Mouse (Mus musculus) liver (tissue): Measurements from ENCODE around the gene Lgi1.

Source experiments
- DNase-seq: peaks from one replicate; pipeline ENCODE4 v3.0.0-alpha.2; 2020; ENCODE audit warnings: mixed read lengths

Lgi1 gene

DNA sequence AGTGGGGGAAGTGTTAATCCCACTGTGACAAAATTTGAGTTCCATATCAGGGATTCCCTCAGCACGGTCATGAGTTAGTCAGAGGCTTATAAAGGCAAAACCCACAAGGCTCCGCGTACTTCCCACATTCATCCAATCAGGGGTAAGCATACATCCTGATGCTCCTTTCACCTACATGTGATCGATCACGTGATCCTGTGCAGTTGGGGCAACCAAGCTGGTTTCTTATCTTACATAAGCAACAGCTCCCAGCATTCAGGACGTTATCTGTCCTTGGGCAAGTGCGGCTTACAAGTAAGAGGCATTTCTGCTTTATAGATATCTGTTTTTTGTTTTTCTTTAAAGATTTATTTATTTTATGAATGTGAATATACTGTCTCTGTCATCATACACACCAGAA is 63.7 kb downstream of the Lgi1 start:
- no peak for DNase-seq

DNA sequence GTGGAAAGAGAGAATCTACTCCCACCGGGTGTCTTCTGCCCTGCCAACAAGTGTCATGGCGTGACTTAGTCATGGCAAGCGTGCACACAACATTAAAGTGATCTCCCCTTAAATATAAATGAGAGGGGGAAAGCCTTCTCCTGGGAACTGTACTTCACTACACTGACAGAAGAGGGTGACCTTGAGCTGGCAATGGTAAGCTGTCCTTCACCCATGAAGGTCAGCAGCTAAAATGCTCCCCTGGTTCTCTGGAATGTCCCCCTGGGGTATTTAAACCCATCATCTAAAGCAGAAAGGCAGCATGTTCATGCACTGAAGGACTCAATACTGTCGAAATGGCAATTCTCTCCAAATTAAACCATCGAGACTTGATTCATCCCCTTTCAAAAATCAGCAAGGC is 64.9 kb downstream of the Lgi1 start:
- no peak for DNase-seq

DNA sequence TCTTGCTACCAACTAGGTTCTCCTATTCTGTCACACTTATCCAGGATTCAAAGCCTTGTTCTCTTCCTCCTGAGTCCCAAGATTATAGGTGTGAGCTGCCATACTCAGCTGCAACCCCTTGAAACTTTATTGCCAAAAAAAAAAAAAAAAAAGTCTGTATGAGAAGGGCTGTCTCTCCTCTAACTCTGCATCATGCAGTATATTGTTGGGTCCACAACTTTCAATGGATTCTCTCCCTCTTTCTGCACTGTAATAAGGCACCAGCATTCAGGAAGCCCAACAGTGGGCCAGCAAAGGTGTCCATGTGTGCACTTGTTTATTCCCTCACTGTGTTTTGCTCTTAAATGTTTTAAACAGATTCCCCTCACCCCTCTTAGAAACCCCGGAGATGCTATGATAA is 66.7 kb downstream of the Lgi1 start:
- no peak for DNase-seq

DNA sequence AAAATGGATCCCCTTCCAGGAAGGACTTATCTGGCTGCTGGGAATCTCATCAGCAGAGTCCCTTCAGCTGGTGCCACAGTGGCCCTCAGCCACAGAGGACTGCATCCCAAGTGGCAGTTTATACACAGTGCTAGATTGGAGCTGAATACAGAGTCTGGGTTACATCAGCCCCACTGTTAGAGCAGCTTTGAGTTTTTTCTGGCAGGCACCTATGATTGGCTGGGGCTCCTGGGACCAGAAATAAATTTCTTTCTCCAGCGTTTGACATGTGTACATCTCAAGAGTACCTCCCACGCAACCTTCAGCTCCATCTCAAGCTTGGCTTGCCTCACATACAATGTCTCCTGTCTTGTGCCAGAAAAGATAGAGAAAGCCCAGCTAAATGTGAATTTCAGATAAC is 67.9 kb downstream of the Lgi1 start:
- DNase-seq: no peak

DNA sequence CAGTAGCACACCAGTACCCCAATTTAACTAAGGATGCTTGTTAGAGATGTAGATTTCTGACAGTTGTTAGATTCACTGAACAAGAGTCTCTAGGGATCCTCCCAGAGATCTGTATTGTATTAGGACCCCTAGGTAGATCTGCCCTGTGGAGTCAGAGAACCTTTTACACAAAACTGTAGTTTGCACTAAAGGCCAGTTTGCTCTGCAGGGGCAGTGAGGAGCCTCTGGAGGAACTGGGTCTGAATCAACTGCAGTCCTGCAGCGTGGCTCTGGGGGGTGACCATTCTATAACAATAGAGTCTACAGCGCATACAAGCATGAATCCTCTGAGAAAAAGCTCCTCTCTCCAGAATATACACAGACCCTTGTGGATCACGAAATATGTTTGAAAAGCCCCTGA is 68.5 kb downstream of the Lgi1 start:
- DNase-seq: no peak

DNA sequence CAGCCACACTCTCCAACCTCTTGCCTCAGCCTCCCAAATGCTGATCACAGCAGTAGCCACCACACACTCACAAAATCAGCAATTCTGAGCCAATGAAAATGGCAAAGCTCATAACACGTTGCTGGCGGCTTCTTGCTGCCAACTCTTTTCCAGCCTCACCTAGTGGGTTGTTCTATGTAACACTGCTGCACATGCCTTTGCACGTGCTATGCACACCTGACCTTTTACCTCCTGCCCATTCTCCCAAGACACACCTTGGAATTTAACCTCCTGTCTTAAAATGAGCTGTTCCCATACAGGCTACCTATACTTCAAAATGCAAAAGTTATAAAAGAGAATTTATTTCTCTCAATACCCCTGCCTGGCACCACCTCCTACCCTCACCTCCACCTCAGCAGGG is 72.2 kb downstream of the Lgi1 start:
- DNase-seq: no peak

DNA sequence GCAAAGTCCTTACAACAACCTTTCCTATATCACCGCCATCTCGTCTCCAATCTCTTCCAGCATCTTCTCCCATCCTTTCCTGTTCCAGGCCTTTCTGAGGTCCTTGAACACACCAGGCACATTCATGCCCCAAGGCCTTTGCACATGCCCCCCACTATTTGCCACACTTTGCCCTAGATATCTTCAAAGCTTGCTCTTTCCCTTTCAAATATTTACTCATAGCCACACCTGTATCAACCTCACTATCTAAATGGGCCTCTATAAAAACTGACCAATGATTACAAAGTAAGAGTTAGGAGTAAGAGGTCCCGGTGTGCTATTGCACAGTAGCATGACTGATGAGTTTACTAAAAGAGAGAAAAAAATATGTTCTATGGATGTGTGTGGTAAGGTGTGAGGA is 73.0 kb downstream of the Lgi1 start:
- no peak for DNase-seq

DNA sequence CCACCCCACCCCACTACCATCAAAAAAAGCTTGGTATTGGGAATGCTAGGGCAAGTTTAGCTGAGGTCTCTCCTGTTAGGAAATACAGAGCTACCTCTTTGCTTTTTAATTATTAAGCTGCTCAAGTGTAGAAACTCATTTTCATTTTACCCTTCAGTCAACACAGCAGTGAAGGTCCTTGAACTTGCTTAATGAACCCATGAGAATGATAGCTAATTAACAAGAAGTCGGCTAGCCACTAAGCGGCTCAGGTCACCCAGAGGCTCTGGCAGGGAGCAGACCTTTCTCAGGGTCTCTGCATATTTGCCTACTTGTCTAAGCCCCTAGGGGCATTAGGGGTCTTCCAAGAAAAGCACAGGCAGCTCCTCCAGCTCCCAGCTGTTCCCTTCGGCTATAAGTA is 75.4 kb downstream of the Lgi1 start:
- DNase-seq: no peak

DNA sequence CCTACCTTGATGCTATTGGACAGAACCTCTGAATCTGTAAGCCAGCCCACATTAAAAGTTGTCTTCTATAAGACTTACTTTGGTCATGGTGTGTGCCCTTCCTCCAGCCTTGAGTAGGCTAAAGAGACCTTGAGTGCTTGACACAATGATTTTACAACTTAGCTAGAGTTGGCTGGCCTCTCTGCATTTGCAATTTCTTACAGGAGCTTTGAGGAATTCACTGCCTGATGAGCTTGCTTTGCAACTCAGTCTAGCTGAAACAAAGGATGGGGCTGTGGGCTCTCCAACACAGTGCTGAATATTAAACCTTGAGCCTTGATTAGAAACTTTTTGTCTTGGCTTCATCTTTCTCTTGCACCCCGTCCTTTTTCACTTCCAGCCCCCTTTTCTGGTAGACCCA is 78.9 kb downstream of the Lgi1 start:
- DNase-seq: no peak

DNA sequence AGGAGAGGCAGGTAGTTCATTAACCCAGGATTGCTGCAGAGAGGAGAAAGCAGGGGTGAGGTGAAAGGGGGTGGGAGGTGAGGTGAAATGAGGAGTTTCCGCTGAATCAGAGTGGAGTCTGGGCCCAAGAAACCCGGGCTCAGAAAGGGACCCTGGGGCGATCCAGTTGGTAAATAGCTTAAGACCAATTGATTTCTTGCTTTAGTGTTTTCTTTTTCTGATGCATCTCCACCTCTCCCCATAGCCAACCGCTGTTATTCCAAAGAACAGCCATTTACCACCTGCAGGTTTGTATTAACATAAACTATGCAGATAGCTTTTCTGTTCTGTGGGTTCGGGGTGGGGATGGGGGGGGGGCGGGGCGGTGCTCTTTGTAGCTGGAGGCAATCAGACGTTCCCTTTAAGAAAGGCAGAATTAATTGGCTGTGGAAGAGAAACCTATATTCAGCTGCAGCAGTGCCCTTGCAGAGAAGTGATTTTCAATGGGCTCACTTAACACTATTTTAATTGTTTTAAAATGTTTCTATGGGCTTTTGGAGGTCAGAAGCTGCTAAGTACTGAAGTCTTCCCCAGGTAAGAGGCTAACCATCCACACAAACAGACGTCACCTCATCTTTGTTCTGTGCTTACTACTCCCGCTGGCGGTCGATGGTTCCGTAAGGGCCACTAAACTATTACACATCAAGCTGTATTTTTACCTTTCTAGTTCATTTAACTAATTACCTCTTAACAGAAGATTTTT is 84.1 kb downstream of the Lgi1 start:
- DNase-seq: no peak

DNA sequence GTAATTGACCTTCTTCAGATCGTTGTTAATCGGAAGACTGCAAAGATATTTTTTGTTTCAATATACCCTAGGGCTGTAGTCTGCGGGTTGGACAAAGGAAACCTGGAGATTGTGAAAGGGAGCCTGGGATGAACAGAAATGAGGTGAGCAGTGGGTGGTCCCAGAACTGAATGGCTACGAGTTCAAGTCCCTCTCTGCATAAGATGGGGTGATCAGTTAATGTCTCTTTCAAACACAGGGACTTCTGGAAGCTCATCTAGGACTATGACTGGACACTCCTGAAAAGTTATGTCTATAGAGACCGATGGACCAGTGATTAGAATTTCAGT is 84.6 kb downstream of the Lgi1 start:
- no peak for DNase-seq

DNA sequence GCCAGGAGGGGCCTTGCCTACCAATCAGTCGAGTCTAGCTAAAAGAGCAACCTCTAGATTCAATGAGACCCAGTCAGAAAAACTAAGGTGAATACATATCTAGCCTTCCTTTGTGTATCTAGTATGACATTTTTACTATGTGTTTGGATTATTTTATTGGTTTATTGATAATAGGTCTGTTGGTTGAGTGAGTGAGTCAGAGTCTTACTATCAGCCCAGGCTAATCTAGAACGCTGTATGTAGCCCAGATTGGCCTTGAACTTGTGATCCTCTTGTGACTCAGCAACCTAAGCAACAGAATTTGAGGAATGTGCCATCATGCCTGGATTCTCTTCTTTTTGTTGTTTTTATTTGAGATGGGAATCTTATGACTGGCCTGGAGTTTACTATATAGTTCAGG is 86.9 kb downstream of the Lgi1 start:
- DNase-seq: no peak

DNA sequence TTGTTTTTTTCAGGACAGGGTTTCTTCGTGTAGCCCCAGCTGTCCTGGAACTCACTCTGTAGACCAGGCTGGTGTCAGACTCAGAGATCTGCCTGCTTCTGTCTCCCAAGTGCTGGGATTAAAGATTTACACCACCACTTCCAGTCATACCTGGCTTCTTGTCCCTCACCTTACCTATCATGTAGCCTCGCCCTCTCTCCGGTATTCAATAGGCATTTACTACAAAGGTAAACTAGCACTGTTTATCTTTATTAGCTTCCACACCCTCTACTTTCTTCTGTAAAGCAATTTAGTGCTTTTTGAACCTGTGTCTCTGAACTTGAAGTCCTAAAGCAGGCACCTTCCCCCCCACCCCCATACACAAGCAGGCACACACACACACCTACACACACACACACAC is 87.4 kb downstream of the Lgi1 start:
- no peak for DNase-seq

DNA sequence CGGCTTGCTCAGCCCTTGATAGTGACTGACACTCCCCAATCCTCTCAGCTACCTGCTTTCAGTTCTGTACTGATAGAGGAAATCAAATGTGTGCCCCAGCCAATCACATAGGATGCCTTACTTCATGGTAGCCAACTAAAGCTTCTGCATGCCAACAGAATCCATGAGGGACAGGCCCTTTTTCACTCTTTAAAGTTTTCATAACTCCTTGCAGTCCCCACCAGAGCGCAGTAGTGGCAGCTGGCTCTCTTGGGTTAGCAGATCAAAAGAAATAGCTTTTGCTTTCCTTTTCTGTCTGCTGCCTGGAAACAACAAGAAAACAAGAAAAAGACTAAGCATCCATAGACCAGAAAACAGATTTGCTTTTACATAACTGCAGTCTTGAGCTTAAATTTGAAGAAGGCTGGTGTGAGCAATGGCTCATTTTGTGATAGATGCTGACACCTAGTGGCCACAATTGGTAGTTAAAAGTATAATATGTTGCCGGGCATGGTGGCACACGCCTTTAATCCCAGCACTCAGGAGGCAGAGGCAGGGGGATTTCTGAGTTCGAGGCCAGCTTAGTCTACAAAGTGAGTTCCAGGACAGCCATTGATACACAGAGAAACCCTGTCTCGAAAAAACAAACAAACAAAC is 88.3 kb downstream of the Lgi1 start:
- no peak for DNase-seq

DNA sequence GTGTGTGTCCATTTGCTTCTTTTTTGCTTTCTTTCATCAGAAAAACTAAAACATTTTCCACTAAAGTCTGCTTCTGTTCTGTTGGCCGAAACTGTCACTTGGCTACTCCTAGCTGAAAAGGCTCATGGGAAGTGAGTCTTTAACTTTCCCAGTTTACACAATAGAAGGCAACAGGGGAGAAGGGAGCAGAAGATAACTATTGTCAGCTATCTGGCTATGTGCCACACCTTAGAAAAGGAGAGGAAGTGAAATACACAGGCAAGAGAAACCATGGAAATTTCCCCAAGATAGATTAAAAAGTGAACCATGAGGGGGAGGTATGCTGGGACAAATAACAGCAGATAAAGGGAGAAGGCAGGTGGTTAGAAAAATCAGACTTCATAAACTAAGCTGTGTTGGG is 89.9 kb downstream of the Lgi1 start:
- DNase-seq: no peak

DNA sequence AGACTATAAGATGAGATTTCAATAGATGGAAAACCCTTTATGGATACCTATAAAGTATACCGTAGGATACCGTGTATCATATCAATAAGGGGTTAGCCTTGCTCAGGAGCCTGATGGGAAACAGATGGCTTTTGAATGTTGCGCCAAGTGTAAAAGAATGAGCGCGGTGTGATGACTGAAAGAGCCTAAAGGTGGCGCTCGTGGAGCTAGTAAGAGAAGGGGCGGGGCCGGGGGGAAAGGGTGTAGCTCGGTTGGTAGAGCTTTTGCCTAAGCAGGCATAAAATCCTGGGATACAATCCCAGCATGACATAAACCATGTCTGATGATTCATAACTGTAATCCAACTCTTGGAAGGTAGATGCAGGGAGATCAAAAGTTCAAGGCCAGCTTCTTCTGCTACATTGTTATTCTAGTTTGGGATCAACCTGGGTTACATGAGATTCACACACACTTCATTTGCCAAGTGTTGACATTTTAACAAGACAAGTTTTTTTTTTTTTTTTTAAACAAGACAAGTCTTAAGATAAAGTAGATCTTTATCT is 90.6 kb downstream of the Lgi1 start:
- DNase-seq: peak; percentile 6

DNA sequence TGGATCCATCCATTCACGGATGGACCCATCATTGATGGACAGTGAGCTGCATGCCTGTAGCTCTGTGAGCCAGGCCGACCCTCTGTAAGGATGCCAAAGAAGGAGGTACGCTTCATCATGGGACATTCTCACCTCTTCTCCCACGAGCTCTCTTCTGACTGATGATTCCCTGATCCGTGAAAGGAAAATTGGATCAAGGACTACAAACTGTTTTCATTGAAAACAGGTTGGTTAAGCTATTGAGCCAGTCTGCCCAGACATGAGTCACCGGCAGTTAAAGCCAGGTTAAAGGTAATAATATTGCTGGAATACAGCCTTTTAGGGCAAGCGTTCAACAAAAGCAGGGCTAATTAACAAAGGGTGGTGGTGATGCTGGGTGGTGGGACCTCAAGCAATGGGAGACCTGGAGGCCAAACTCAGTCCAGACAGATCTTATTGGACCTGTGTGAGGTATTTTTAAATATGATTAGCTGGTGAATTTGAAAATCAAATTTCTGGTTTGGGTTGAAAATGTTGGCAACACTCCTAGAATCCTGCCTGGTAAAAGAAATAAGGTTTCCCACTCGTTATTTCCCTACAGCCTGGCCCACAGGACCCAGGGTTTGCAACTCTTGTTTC is 92.0 kb downstream of the Lgi1 start:
- DNase-seq: no peak

DNA sequence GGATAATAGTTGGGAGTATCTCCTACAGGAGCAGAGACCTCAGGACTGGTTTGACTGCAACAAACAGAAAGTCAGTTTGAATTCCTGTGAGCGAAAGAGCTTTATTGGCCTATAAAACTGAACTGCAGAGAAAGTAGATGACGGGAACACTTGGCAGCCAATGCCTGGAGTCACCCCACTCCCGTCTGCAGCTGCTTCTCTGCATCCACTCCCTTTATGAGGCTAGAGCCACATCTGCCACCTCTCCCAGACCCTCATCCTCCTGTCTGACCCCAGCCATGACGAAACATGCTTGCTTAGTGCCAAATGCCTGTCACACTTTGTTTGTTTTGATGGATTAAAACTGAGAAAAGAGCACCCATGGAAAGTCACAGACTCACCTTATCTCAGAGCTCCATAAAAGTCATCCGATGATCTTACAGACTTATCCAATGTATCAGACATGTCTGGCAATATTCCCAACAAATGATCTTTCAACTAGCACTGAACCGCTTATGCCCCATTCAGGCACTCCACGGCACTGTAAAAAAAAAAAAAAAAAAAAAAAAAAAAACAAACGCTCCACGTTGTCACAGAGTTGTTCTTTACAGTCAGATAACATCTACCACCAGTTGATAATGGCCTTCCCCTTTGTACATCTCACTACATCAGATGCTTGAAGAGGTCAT is 93.8 kb downstream of the Lgi1 start:
- no peak for DNase-seq

DNA sequence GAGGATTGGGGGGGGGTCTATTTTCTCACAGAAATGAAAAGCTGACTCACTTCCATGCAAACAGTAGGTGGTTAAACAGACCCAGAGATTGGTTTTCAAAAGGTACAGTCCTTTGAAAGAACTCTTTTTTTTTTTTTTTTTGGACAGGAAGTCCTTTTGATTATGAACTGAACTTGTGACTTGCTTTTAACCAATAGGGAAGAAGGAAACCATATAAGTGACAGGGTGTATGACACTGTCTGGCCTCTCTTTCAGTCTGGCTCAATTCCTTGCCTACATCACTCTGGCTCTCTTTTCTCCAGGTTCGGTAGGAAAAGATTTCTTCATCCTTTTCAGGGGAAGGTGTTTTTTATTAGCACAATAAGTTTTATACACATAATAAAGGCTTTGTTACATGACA is 95.0 kb downstream of the Lgi1 start:
- DNase-seq: no peak
